Mouse (Mus musculus) right cerebral cortex, postnatal 25 days (tissue): Measurements from ENCODE around the gene Atrn.

Experiments
- DNase-seq: peaks from one replicate; pipeline ENCODE4 v3.0.0; 2022

Gene Atrn

DNA sequence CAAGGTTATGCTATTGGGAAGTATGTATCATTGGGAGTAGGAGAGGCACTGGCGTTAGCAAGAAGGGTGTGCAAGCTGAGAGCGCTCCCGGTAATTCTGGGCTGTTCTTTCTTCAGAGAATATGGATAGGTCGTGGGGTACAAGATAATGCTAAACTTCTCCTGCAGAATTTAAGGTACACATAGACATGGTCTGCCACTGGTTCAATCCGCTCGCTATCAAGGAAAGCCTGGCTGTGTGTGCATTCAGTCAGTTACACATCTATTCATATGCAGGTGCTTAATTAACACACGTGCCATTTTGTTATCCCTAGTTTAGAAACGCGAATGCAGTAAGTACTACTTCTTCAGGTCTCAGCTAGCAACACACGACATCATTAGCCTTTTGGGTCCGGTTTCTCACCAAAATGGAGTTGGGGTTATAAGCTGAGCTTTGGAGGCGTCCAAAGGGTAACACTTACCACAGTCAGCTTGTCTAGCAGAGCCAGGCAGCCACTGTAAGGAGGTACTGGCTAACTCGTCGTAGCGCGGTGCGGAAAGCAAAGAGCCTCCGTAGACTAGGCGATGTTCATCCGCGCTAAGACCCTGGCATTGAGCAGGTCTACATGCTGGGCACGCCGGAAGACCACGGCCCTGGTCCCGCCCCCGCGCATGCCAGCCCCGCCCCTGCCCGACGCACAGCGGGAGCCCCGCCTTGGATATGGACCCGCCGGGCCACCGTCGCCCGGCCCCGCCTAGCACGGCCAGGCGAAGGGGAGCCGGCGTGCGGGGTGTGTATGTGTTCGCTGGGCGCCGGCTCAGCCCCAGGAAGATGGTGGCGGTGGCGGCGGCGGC is at the start of gene Atrn, which contains the start of gene 4930402H24Rik:
TSS of gene Atrn (plus strand) at position 745 of the 833 bp plus-strand sequence.
TSS of gene 4930402H24Rik (minus strand) at position 656 of the 833 bp plus-strand sequence.
- peak; percentile 95 for DNase-seq

GRCm38 (mm10) chr2:130862091-130862490 is 44.2 kb upstream of the Atrn start:
- no peak for DNase-seq

GRCm38 (mm10) chr2:130870916-130871315 is 35.4 kb upstream of the Atrn start:
- DNase-seq = no peak

- no peak for DNase-seq
Measured at GRCm38 (mm10) chr2:130877376-130877775, 28.9 kb upstream of the Atrn start.

DNA sequence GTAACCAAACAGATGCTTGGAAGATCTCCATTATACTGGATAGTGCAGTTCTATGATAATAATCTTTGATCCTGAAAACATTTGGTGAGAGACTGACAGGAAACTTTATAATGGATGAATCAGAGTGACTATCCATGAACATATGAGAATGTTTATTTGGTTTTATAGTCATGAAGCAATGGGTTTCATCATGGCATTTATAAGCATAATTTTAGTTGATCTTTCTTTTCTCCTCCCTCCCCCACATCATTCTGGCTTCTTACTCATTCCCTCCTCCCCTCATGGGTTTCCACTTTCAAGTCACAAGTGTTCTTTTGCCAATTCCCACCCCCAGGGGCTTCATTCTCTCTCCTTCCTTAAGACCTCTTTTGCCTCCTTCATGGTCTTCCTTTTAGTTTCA is 19.3 kb upstream of the Atrn start:
- DNase-seq = no peak

- DNase-seq = no peak
Measured at GRCm38 (mm10) chr2:130887456-130887855, 18.8 kb upstream of the Atrn start.

DNA sequence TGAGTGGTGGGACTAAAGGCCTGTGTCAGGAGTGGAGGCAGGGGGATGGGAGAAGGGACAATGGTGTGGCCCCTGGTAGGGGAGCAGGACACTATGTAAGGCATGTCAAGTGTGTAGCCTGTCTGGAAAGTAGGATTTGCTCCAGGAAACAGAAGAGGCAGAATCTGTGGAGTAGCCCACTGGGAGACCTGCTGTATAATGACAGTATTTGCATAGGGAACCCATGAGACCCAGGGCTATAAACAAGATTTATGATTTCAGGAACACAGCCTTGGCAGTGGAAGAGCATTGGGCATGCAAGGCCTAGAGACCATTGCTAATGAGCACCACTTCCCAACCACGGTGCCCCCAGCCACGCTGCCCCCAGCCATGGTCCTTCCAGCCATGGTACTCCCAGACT is 9.4 kb upstream of the Atrn start:
- DNase-seq = no peak

DNA sequence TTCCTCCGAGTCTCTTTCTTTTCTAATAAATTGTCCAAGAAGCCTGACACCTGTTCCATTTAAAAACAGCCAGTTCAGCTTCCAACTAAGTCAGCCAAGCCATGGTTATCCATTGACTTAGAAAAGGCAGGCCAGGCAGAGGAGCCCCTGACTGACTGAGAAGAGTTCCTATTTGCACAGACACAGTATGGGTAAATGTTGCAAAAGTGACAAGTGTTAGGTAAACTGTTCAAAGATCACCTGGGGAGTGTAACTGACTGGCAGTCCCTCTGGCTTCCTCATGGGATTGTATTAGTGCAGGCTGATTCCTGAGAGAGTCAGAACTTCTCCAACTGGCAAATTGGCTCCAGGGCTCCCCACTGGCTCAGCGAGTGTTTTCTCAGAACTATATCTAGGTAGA is 8.4 kb upstream of the Atrn start:
- no peak for DNase-seq

DNA sequence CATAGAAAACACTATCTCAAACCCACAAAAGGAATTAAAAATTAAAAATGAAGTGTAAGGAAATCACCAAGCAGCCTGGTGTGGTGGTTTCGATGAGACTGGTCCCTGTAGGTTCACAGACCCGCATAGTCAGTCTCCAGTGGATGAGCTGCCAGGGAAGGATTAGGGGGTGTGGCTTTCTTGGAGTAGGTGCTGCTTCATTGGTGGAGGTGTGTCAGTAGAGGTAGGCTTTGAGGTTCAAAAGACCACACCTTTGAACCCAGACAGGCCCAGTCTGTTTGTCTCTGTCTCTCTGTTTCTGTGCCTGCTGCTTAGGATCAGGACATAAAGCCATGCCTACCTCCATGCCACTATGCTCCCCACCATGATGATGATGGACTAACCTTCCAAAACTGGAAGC is 7.5 kb upstream of the Atrn start:
- no peak for DNase-seq

GRCm38 (mm10) chr2:130906584-130907315 is 455 bp downstream of the Atrn start:
- no peak for DNase-seq

- DNase-seq = no peak
Measured at GRCm38 (mm10) chr2:130911691-130912090, 5.4 kb downstream of the Atrn start.

- no peak for DNase-seq
Measured at GRCm38 (mm10) chr2:130914873-130915272, 8.6 kb downstream of the Atrn start.

GRCm38 (mm10) chr2:130916521-130917147 is 10.3 kb downstream of the Atrn start:
- no peak for DNase-seq

GRCm38 (mm10) chr2:130917686-130918085 is 11.4 kb downstream of the Atrn start:
- no peak for DNase-seq

DNA sequence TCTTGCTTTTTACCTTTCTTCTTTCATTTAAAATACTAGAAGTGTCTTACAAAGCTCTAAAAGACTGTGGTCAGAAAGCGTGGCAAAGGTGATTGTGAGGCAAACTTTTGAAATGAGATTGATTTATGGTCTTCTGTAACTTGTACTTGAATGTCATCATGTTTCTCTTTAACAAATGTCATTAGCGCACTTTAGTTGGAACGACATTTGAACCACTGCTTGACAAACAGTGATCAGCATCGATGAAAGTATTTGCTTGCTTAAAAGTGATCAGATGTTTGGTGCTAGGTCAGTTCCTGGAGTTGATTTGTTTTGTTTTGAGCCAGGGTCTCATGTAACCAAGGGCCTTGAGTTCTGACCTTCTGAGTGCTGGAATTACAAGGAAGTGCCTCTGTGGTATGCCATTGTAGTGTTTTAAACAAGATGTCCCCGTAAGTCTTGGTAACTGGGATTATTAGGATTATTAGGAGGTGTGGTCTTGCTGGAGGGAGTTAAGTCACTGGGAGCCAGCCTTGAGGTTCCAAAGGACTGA is 12.8 kb downstream of the Atrn start:
- DNase-seq = no peak

DNA sequence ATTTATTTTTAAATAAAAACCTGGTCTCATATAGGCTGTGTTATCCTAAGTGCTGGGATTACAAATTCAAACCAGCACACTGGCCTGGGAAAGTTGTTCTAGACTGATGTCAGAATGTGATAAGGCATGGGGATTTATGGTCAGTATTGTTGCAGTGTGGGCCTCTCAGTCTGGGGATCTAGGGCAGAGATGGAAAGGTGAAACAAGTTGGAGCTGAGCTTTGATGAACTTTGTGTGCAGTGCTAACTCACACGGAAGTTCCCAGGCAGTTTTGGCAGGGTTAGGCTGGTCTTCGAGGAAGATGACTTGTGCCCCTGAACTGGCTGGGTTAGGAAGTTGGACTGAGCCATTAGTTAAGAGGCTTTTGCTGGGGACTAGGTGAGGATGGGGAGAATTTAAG is 18.7 kb downstream of the Atrn start:
- DNase-seq = no peak

DNA sequence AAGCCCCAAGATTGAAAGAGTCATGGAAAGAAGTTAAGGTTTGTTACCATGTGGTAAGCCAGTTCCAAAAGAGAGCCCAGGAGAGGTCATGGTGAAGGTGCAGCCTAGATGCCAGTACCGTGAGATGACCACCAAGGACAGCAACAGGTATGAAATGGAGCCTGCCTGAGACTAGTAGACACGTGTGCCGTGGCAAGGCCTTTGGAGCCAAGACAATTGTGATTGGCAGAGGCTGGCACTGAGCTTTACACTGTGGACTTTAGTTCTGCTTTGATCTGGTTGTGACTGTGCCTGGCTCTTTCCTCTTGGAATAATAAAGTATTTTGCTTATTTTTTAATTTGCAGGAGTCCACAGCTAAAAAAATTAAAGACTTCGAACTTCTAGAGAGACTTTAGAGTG is 21.7 kb downstream of the Atrn start:
- DNase-seq = no peak

DNA sequence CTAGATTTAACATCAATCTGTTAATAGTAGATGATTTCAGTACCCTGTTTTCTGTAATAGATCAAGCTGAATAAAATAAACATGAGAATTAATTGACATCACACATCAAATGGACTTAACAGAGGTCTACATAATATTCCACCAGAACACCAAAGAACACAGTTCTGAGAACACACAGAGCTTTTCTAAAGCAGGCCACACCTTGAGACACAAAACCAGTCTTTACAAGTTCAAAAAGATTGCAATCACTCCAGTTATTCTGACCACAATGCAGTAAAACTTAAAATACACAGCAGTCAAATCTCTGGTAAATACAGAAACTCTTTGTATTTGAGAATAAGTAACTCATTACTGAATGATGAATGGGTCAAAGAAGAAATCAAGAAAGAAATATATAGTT is 22.2 kb downstream of the Atrn start:
- no peak for DNase-seq

DNA sequence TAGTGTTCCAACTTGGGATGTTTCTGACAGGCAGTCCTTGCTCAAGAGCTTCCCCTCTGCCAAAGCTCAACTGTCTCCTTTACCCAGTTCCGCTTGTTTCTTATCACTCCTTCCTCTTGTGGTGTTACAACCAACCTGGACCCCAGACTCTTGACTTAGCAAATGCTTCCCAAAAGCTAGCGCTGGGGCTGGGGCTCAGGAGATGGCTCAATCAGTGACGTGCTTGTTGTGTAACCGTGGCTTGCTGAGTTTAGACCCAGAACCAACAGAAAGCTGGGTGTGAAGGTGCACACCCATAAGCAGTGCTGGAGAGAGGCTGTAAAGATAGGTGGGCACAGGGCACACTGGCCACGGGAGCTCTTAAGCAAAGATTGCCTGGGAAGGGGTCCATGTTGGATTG is 23.7 kb downstream of the Atrn start:
- DNase-seq = no peak

GRCm38 (mm10) chr2:130932865-130933264 is 26.6 kb downstream of the Atrn start:
- DNase-seq = no peak

DNA sequence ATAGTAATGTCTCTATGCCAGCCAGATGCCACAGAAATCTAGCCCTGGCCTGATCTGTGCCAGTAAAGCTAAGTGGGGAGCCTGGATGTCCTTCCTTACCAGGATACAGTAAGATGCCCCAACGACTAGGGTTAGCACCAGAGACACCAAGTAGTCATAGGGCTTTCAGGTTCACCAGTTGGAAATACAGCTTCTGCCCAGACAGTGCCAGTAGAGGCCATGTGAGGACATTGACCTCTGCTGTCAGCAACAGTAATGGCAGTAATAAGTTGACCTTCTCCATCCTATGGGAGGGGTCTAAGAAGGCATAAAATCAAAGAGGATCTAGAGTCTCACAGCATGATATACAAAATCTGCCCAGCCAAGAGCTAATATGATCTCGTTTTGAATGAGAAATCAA is 43.5 kb downstream of the Atrn start:
- DNase-seq = no peak

GRCm38 (mm10) chr2:130950548-130950947 is 44.3 kb downstream of the Atrn start:
- peak; percentile 88 for DNase-seq

GRCm38 (mm10) chr2:130958906-130959305 is 52.6 kb downstream of the Atrn start:
- DNase-seq = no peak
